Mouse (Mus musculus) kidney, adult 9 months (tissue): ENCODE data around the gene Eif3g.

ENCODE experiments used
- DNase-seq: peaks from one replicate; pipeline ENCODE4 v3.0.0; 2022

Eif3g gene

GRCm38 (mm10) chr9:20887704-20888385 lies 10.6 kb downstream of the Eif3g start, which contains the start of gene Ppan:
Gene Ppan (plus strand): TSS chr9:20888175.
- peak; percentile 97 for DNase-seq

DNA sequence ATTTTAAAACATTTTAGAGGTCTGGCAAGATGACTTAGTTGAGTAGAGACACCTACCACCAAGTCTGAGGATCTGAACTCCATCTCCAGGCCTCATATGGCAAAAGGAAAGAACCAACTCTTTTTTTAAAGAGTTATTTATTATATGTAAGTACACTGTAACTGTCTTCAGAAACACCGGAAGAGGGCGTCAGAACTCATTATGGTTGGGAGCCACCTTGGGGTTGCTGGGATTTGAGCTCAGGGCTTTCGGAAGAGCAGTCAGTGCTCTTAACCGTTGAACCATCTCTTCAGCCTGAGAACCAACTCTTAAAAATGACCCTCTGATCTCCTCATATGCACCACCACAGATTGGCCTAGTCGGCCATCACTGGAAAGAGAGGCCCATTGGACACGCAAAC lies 11.2 kb downstream of the Eif3g start:
- no peak for DNase-seq

DNA sequence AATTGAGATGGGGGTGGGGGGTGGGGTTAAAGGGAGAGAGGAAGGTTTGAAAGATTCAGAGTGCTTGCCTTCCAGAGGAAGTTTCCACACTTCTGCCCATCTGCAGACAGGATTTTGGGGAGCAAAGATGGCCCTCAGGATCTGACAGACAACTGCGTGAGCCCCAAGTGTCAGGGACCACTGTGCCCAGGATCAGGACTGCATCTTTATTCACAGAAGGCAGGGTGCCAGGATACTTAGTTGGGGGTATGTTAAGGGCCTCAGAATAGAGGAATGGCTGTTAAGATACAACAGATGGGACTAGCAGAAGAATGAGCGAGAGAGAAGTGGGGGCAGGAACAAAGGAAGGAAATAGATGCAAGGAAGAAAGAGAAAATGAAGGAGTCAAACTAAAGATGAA lies 11.9 kb downstream of the Eif3g start:
- DNase-seq: no peak

GRCm38 (mm10) chr9:20879097-20879792 lies 19.2 kb downstream of the Eif3g start, which contains the start of gene Angptl6:
Gene Angptl6 (minus strand): TSS chr9:20879727.
- no peak for DNase-seq

GRCm38 (mm10) chr9:20878710-20879065 lies 19.7 kb downstream of the Eif3g start:
- no peak for DNase-seq

DNA sequence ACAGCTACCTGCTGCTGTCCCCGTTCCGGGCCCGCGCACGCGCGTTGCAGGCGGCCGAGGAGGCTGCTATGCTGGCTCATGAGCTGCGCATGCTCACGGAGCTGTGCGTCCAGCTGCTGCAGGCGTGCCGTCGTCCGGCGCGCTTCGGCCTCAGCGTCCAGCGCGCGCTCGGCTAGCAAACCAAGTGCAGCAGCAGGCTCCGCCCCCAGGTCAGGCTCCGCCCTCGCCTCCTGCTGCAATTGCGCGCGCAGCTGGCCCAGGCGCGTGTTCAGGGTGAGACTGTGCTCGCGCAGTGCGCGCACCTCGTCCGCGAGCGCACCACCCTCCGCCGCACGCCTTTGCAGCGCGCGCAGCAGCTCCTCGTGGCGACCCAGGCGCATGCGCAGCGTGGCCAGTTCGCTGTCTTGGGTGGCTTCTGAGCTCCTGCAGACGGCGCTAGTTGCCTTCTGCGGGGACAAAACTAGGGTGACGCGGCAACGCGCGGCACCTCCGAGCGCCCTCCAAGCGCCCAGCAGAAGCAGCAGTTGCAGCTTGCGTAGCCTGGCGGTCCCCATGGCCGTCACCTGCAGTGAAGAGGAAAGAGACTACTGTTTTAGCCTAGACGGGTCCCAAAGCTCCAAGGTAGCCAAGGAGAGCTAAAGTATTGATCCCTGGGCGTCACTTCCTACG lies 20.2 kb downstream of the Eif3g start:
- peak; percentile 100 for DNase-seq

DNA sequence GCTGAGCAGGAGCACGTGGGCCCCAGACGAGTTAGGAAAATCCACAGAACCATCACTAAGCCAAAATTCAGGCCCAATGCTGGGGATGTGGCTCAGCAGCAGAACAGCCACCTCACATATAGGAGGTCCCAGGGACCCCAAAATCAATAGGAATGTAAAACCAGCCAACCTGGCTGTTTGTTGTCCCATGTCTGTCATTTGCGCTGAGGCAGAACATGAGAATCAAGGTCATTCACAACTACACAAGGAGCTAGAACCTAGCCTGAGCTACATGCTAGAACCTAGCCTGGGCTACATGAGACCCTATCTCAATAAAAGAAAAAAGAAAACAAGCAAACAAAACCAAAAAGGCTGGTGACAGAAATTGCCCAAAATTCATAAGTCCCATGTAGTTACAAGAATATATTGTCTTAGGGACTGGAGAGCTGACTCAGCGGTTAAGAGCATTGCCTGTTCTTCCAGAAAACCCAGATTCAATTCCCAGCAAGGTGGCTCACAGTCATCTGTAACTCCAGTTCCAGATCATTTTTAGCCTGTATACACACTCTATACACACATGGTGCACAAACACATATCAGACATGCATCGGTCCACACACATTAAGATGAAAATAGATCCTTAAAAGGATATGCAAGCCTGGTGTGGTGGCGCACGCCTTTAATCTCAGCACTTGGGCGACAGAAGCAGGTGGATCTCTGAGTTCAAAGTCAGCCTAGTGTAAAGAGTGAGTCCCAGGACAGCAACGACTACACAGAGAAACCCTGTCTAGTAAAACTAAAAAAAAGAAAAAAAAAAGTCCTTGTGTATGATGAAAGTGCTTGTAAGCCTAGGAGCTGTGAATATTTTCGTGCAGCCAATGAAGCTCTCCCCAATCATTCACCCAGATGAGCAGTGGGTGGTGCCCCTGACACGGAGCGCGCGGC lies 21.0 kb downstream of the Eif3g start:
- DNase-seq: peak; percentile 49

GRCm38 (mm10) chr9:20876318-20877117 lies 21.9 kb downstream of the Eif3g start:
- no peak for DNase-seq

- DNase-seq: no peak
Observed at GRCm38 (mm10) chr9:20875021-20875790, 23.2 kb downstream of the Eif3g start.

GRCm38 (mm10) chr9:20873521-20873920 lies 24.9 kb downstream of the Eif3g start:
- DNase-seq: no peak

GRCm38 (mm10) chr9:20872991-20873390 lies 25.4 kb downstream of the Eif3g start:
- no peak for DNase-seq

- DNase-seq: no peak
Observed at GRCm38 (mm10) chr9:20870211-20871173, 27.9 kb downstream of the Eif3g start.

DNA sequence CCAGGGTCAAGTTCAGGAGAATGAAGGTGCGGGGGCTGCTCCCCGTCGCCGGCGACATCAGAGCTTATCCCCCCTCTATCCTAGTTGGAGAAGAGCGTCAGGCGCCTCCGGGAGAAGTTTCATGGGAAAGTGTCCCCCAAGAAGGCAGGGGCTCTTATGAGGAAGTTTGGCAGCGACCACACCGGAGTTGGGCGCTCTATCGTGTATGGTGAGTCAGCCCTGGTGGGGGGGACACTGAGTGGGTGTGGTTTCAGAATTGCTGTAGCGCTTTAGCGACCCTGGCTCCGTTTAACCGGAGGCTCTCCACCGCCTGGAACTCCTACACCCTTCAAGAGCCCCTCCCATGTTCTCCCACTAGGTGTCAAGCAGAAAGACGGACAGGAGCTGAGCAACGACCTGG lies 29.2 kb downstream of the Eif3g start:
- no peak for DNase-seq

GRCm38 (mm10) chr9:20868448-20869001 lies 29.9 kb downstream of the Eif3g start, which contains the start of gene A230050P20Rik:
Gene A230050P20Rik (plus strand): TSS chr9:20868642.
- peak; percentile 45 for DNase-seq

- no peak for DNase-seq
Observed at GRCm38 (mm10) chr9:20866879-20867278, 31.5 kb downstream of the Eif3g start.

DNA sequence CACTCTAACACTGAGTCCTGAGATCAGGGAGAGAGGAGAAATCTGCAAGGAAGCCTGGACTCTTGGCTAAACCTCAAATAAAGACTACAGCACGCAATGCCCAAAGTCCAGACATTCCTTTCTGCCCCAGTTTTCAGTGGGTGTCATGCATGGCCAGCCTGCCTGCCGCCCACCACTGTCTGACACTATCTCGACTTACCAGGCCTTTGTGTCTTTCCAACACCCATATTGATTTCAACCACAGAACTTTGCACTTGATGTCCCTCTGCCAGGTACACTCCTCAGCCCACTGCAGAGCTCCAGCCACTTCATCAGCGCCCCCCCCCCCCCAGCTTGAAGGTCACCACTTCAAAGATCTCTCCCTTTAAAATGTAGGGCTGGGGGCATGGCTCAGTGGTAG lies 36.2 kb downstream of the Eif3g start:
- DNase-seq: no peak

GRCm38 (mm10) chr9:20861821-20862220 lies 36.6 kb downstream of the Eif3g start:
- no peak for DNase-seq

GRCm38 (mm10) chr9:20859926-20860325 lies 38.5 kb downstream of the Eif3g start:
- DNase-seq: no peak

- DNase-seq: peak; percentile 61
Observed at GRCm38 (mm10) chr9:20857131-20857530, 41.3 kb downstream of the Eif3g start.
